Mouse (Mus musculus) 3T3-L1 (cell line): ENCODE measurements around the gene Dnajb4.
"Not testable (repeated sequence)": the region's sequence is repeated elsewhere in the genome, so short reads cannot be mapped to it uniquely, and the experiment has no call there.

Experiments
- DNase-seq: peaks from one replicate; pipeline ENCODE4 v3.0.0-alpha.2; 2015; ENCODE audit warnings: low read depth, low spot score

Dnajb4 gene

GRCm38 (mm10) chr3:152147085-152147831, 62.8 kb downstream of the Dnajb4 start:
- DNase-seq: peak; percentile 25

DNA sequence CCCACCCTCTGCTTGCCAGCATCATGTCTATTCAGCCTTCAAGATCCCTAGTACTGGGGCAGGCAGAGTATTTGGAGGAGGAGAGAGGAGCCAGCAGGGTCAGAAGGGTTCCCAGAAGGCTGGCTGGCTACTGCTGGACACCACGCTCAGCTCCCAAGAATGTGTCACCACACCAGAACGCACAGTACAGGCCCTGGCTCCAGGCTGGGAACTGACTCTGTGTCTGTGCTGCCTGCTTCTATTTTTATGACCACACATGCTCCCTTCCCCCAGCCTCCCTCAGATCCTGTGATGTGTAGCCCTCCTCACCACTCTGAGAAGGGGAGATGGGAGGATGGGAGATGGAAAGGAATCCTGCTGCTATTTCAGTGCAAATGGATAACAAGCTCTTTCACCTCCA, 64.9 kb downstream of the Dnajb4 start:
- DNase-seq: peak; percentile 80

GRCm38 (mm10) chr3:152142989-152143695, 67.0 kb downstream of the Dnajb4 start:
- peak; percentile 89 for DNase-seq

DNA sequence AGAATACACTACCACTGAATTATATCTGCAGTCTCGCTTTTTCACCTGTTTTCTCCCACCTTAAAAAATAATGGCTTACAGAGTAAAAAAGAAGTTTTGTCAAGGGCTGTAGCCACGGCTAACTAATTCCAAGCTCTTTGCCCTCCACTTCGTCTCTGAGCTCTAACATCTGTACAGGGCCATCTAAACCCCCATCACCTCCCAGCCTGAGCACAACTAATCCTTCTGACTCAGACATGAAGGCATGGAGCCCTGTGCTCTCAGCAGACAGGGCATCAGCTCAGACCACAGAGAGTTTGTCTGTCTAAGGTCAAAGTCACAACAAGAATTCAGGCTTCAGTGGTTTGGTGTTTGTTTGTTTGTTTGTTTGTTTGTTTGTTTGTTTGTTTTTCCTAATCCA, 68.0 kb downstream of the Dnajb4 start:
- DNase-seq: peak; percentile 78

- DNase-seq: not testable (repeated sequence)
Observed at GRCm38 (mm10) chr3:152139308-152139707, 70.8 kb downstream of the Dnajb4 start.

- DNase-seq: not testable (repeated sequence)
Observed at GRCm38 (mm10) chr3:152136106-152136505, 74.0 kb downstream of the Dnajb4 start.

GRCm38 (mm10) chr3:152133621-152134020, 76.5 kb downstream of the Dnajb4 start:
- peak; percentile 19 for DNase-seq

DNA sequence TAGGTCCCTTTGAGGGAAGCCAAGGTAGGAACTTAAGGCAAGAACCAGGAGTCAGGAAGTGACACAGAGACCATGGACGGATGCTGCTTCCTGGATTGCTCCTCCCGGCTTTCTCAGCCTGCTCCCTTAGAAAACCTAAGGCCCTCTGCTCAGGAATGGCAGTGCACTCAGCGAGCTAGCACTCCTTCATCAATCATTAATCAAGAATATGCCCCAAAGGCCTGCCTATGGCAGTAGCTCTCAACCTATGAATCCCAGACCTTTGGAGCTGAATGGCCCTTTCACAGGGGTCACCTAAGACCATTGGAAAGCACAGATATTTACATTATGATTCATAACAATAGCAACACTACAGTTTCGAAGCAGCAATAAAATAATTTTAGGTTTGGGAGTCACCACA, 79.1 kb downstream of the Dnajb4 start:
- peak; percentile 18 for DNase-seq

DNA sequence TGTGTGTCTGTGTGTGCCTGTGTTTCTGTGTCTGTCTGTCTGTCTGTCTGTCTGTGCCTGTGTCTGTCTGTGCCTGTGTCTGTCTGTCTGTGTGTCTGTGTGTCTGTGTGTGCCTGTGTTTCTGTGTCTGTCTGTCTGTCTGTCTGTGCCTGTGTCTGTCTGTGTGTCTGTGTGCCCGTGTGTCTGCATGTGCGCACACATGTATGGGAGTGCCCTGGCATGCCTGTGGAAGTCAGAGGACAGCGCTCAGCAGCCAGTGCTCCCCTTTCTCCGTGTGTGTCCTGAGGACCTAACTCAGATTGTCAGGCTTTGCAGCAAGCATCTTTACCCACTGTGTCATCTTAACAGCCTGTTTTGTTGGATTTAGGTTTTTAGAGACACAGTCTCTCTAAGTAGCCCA, 80.7 kb downstream of the Dnajb4 start:
- not testable (repeated sequence) for DNase-seq

DNA sequence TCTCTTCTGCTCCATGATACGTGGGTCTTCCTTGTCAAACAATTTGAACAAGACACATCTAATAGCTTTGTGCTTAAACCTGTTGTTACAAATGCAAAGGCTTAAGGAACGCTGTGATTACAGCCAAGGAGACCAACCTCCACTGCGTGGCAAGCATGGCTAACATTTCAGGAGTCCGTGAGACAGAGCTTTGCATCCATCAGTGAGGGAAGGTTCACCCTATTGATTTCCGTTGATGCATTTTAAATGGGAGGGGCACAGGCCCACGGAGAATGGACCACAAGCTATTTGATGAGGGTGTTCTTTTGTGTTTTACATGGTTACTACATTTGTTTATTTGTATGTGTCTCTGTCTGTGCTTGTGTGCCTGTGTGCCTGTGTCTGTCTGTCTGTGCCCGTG, 81.5 kb downstream of the Dnajb4 start:
- no peak for DNase-seq
